Mouse (Mus musculus) olfactory bulb, adult 2 months (tissue): ENCODE data around the gene Siva1. TPM values are rescaled to one million over a fixed set of nuclear protein-coding genes. Genes with fewer than 3 reads are reported as not detected.

ENCODE experiments used
- H3K27ac ChIP-seq: fragments of 200-500 bp; 2 replicates; pipeline ENCODE4 v1.5.1; 2012; ENCODE audit warnings: low read depth, low read length; ENCODE audit not compliant: insufficient read depth
- H3K4me1 ChIP-seq: fragments of 200-500 bp; 2 replicates; pipeline ENCODE4 v1.6.1; 2012; ENCODE audit warnings: low read length; ENCODE audit not compliant: control insufficient read depth, insufficient read depth
- H3K4me3 ChIP-seq: fragments of 200-500 bp; 2 replicates; pipeline ENCODE4 v1.5.1; 2012; ENCODE audit warnings: mild to moderate bottlenecking, low read depth, low read length, moderate library complexity; ENCODE audit not compliant: insufficient read depth
- CTCF ChIP-seq: fragments of 200-500 bp; IDR thresholded peaks from 2 replicates; pipeline ENCODE4 v1.5.1; 2012; ENCODE audit warnings: low read depth, mild to moderate bottlenecking, low read length, moderate library complexity; ENCODE audit not compliant: insufficient read depth
- POLR2A ChIP-seq: fragments of 200-500 bp; IDR thresholded peaks from 2 replicates; pipeline ENCODE4 v1.6.1; 2012; ENCODE audit warnings: mild to moderate bottlenecking, low read depth, low read length, moderate library complexity; ENCODE audit not compliant: insufficient read depth
- WGBS: fragments of 180-500 bp; shearing (Covaris S2); methylation state at CpG from one replicate; pipeline ENCODE4 v1.1.7; 2018; 5-methylcytosine and 5-hydroxymethylcytosine counted together
- polyA plus RNA-seq: library from polyadenylated mRNA; stranded (reverse); fragments of >200 nt; gene quantifications from 2 replicates; pipeline ENCODE4 v1.2.4, GENCODE M21; 2012; ENCODE audit warnings: low replicate concordance; ENCODE audit not compliant: missing spikeins, insufficient read depth, insufficient read length

The Siva1 gene
- polyA plus RNA-seq, 1 experiment: not detected

GRCm38 (mm10) chr12:112679027-112679996, 34.8 kb downstream of the Siva1 start:
- 7% methylated on average over 85 of the region's 87 CpGs for WGBS
- Histone ChIP-seq H3K4me3 (peak overlapping the region; percentile 50), H3K27ac (no peak overlapping the region), H3K4me1 (peaks cover 57% of the 10 kb centered on the region)
- TF ChIP-seq POLR2A (no peak), CTCF (no peak)

DNA sequence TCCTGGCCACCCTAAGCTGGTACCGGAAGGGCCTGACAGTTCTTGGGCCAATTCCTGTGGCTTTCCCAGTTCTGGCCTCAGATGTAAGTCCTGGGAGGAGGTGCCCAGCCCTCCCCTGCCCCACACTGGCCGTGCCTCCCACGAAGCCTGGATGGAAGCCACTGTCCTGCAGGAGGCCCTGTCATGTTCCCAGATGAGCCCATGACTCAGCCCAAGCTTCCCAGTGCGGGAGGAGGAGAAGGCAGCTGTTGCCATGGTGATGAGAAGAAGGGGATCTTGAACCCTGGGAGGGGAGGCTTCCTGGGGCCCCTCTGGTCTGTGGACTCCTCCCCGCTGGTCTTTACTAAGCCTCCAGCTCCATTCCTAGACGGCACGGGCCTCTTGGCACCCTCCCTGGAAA, 38.9 kb downstream of the Siva1 start:
- 21% methylated on average over 7 of the region's 7 CpGs for WGBS
- no peak for TF ChIP-seq CTCF
- no peak for TF ChIP-seq POLR2A
- H3K27ac ChIP-seq: no peak overlapping the region
- peaks cover 44% of the 10 kb centered on the region for H3K4me1 ChIP-seq
- H3K4me3 ChIP-seq: no peak overlapping the region

GRCm38 (mm10) chr12:112688458-112688857, 44.0 kb downstream of the Siva1 start:
- no peak overlapping the region for H3K4me3 ChIP-seq
- H3K27ac ChIP-seq: no peak overlapping the region
- no peak for TF ChIP-seq POLR2A
- no peak for TF ChIP-seq CTCF
- H3K4me1 ChIP-seq: peaks cover 21% of the 10 kb centered on the region
- 80% methylated on average over 15 of the region's 15 CpGs for WGBS

- TF ChIP-seq POLR2A (peak; percentile 97), CTCF (no peak)
- 2% methylated on average over 54 of the region's 54 CpGs for WGBS
- Histone ChIP-seq H3K4me1 (peaks cover 8% of the 10 kb centered on the region), H3K27ac (peak overlapping the region; percentile 93), H3K4me3 (peak overlapping the region; percentile 60)
Observed at GRCm38 (mm10) chr12:112693185-112694126, 49.0 kb downstream of the Siva1 start.

GRCm38 (mm10) chr12:112694127-112694475, 49.6 kb downstream of the Siva1 start:
- TF ChIP-seq CTCF (no peak), POLR2A (no peak)
- Histone ChIP-seq H3K27ac (peak overlapping the region; percentile 93), H3K4me3 (0 out of 2 replicates have a peak overlapping the region, but pooled peaks have one; percentile 60), H3K4me1 (peaks cover 6% of the 10 kb centered on the region)
- 41% methylated on average over 10 of the region's 10 CpGs for WGBS

DNA sequence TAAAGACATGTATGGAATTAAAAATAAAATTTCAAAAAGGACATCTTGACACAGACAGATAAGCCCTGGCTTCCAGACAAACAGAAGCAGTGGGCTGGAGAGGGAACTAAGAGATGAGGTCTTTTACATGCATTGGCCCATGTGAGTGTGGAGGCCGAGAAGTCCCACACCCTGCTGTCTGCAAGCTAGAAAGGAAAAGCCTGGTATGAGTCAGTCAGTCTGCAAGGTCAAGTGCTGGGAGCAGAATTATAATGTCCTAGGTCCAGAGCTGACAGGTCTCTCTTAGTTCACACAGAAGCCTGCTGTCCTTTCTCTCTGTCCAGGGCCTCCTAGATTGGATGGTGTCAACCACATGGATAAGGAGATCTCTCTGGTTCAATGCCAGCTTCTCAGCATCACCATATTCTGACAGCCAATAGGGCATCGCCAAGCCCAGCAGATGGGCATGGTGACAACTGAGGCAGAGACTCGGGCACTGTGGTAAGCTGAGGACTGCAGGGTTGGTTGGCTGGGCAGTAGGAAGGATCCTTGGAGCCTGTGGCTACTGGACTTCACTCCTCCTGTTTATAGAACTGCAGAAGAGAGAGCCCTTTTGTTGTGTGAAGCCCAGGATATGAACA, 52.4 kb downstream of the Siva1 start:
- TF ChIP-seq POLR2A (no peak), CTCF (no peak)
- Histone ChIP-seq H3K4me3 (no peak overlapping the region), H3K27ac (no peak overlapping the region), H3K4me1 (peaks cover 15% of the 10 kb centered on the region)
- WGBS: 87% methylated on average over 3 of the region's 3 CpGs

Other genes starting within 250 kb of the Siva1 start
- not detected in 2 replicates for gene A530016L24Rik, start 155.2 kb upstream of the Siva1 start, polyA plus RNA-seq
- not detected in 2 replicates for gene Tmem179, start 127.9 kb upstream of the Siva1 start, polyA plus RNA-seq
- not detected in 2 replicates for gene Inf2, start 55.9 kb upstream of the Siva1 start, polyA plus RNA-seq
- not detected in 2 replicates for gene Adssl1, start 24.6 kb upstream of the Siva1 start, polyA plus RNA-seq
- gene Akt1, start 30.2 kb downstream of the Siva1 start, polyA plus RNA-seq: not detected in 2 replicates
- not detected in 2 replicates for gene Zbtb42, start 34.1 kb downstream of the Siva1 start, polyA plus RNA-seq
- gene Cep170b, start 75.8 kb downstream of the Siva1 start, polyA plus RNA-seq: not detected in 2 replicates
- gene Pld4, start 116.0 kb downstream of the Siva1 start, polyA plus RNA-seq: not detected in 2 replicates
- gene Ahnak2, start 158.0 kb downstream of the Siva1 start, polyA plus RNA-seq: not detected in 2 replicates
- gene Clba1, start 164.3 kb downstream of the Siva1 start, polyA plus RNA-seq: not detected in 2 replicates
- not detected in 2 replicates for gene Cdca4, start 184.7 kb downstream of the Siva1 start, polyA plus RNA-seq
- not detected in 2 replicates for gene Gpr132, start 223.5 kb downstream of the Siva1 start, polyA plus RNA-seq